Mouse (Mus musculus) frontal cortex, postnatal 36 days (tissue): ENCODE measurements around the gene Rdh16f1.
A peak's percentile ranks its signal among the peaks of the same experiment; 100 is the strongest.

Experiments used
- DNase-seq, 2 experiments: peaks; one replicate each; pipeline ENCODE4 v3.0.0; 2022; ENCODE audit warnings: low spot score in 2 of 2

Gene Rdh16f1

DNA sequence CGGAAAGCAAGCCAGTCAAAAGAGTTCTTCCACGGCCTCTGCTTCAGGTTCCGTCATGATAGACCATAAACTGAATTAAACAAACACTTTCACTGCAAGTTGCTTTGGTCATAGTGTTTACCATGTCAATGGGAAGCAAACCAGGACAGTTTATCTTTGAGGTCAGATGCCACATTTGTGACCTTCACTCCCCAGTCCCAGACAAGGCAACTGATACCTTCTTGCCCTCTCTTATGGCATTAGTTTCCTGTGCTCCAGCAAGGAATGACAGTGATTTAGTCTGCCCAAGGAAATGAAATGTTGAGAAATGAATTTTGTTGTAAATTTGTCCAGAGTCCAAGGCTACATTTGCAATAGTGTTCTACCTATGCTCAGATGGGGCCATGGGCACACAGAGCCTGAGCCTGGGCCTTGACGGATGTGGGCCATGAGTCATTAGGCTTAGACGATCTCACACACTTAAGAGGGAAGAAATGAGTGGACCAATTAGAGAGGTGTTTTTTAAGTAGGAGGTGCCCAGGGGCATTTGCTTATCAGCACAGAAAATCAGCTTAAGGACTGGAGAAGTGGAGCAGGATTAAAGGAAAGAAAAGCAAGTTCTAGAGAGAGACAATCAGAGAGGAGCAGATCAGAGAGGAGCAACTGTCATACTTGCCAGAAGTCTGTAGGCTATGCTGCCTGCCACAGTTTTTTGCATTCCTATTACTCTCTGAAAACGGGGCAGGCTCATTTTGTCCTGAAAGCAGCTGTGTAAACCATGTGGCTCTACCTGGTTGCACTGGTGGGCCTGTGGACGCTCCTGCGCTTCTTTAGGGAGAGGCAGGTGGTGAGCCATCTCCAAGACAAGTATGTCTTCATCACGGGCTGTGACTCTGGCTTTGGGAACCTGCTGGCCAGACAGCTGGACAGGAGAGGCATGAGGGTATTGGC, at the start of gene Rdh16f1, which contains the start of gene Rdh1:
Gene Rdh16f1 (plus strand): TSS at position 607 of the 930 bp plus-strand sequence.
Gene Rdh1 (plus strand): TSS at position 541 of the 930 bp plus-strand sequence.
- DNase-seq: no peak

DNA sequence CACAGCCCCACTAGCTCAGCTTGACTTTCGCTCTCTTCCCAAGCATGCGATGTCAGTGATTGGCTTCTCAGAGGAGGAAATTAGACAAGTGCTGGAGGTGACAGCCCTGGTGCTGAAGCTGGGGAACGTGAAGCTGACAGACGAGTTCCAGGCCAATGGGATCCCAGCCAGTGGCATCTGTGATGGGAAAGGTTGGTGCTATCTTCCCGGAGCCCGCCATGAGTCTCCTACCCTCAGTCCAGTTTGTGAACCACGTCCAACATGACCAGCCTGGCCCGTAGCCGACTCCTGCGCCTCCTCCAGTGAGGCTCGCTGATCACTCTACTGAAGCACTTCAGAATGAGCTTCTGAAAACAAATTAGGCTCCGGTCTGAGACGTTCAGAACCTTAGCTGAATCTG, 49.3 kb upstream of the Rdh16f1 start:
- no peak for DNase-seq

DNA sequence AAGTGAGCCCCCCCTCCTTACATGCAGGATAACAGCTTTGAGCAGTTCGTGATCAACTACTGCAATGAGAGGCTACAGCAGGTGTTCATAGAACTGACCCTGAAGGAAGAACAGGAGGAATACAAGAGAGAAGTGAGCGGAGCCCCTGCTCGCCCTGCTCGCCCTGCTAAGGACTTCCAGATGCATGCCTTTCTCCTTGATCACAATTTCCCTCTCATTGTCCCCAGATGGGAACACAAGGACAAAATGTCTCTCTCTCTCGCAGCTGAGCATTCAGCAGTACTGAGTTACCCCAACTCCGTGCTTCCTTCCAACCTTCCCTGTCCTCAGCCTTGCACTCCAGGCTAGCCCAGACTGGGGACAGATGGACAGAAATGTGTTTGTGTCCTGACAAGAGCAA, 46.9 kb upstream of the Rdh16f1 start:
- DNase-seq: no peak

DNA sequence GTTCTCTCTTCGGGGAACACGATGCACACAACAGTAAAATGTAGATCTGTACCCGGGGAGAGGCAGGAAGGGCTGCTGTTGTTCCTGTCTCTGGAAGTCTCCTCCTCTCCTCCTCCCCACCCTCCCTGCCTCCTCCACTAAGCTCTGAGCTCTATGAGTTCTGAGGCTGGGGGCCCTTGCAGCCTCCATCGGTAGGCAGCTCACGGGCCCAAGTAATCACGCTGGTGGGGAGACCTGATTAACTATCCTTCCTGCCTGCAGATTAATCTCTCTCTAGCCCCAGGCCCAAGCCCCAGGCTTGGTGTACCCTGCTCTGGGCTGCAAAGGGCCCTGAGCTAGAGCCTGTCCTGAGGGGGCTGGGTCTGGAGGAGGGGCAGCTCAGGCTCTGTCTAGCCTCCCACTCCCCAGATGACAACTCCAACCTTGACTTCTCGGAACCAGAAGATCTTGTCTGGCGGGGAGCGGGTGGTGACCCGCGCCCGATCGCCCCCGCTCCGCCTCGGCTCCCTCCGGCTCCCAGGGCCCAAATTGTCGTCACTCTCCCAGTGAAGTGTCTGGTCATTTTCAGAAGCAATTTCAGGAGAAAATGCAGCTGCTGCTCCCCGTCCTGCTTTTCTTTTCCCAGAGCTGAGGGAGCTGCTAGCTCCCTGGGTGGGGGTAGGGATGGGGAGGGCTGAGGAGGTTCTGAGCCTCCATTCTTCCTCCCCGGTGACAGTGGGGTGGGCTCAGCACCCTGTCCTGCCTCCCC, 37.7 kb upstream of the Rdh16f1 start:
- peak in 1 of 2 experiments; percentile 24 for DNase-seq

DNA sequence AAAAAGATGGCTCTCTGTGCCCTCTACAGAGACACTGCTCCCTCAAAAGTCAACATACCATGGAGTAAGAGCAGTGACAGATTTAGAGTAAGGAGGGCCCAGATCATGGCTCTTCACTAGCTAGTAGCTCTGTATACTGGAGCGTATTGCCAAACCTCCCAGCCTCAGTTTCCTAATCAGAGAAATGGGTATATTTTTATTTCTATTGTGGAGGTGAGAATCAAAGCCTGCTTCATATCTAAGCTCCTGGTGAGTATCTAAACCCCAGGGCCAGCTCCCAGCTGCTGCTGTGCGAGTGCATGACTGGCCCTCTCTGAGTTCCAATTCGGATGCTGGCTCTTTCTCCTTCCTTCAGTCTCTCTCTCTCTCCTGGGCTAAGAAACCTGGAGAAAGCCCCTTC, 35.4 kb upstream of the Rdh16f1 start, which contains the start of gene Tac2:
Gene Tac2 (plus strand): TSS at position 301 of the 400 bp plus-strand sequence.
- no peak for DNase-seq

DNA sequence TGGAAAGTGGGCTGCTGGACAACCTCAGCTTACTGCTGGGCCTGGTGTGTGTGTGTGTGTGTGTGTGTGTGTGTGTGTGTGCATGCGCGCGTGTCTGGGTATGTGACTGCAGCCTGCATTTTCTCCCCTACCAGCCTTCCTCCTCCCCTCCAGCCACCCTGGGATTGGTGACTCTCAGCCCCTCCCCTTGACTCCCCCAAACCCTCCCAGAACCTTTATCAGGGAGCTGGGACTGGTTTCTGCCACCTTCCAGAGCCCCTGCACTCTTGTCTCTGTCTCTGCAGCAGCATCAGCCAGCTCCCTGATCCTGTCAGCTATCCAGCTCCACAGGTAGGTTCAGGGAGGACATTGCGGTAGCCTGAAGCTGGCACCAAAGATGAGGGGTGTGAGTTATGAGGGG, 34.5 kb upstream of the Rdh16f1 start:
- DNase-seq: no peak

DNA sequence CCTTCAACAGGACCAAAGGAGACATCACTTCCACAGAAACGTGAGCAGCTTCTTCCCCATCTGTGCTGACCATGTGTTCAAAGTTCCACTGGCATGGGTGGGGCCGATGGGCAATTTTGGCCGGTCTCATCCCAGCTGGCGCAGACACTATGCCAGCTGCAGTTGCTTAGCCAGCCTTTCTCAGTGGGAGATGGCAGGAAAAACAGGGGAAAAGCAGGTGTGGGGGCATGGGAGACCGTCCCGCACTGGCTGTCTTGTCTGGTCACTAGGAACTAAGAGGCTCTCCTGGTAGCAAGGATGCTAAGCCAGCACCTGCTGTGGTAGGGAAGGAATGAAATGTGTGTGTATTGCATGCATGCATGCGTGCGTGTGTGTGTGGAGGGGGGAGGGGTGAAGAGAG, 31.1 kb upstream of the Rdh16f1 start:
- DNase-seq: peak in 1 of 2 experiments; percentile 34

DNA sequence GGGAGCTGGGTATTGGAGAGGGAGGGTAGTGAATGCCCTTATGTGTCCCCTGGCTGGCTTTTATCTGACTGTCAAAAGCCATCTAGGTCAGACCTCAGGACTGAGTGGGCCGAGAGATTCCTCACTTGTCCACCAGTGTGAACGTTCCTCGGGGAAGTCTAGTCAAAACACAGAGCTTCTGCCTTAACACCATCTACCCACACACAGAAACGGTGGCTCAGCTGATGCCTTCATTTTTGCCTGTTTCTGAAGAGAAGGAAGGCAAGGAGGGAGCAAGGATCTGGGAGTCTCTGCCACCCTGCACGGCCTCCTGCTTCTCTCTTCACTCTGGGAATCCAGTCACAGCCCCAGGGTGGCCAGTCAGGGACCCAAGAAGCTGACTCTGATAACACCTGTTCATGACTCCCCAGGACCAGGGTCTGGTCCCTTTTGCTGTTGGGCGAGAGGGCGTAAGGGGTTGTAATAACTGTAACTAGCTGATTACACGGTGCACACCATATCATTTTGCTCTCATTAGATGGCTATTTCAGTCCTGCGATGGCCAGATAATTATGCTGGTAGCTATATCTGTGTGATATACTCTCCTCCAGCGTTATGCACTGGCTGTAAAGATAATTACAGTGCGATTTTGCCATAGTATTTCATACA, 29.2 kb upstream of the Rdh16f1 start:
- peak; percentile 36 to 44 for DNase-seq

DNA sequence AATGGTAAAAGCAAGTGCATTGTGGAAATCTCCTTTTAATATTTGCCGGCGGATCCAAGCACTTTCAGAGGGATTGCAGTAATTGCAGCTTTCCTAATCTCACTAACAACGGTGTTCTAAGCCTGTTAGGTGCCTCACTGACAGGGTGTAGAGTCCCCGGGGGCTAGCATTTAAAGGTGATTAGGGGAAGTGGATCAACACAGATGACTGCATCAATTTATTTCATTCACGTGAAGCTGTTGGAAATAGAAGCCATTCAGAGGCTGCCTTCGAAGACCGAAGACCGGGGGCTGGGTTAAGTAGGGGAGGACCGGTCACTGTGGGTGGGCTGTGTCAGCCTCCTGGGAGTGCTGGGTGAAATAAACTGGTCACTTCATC, 28.7 kb upstream of the Rdh16f1 start:
- no peak for DNase-seq

DNA sequence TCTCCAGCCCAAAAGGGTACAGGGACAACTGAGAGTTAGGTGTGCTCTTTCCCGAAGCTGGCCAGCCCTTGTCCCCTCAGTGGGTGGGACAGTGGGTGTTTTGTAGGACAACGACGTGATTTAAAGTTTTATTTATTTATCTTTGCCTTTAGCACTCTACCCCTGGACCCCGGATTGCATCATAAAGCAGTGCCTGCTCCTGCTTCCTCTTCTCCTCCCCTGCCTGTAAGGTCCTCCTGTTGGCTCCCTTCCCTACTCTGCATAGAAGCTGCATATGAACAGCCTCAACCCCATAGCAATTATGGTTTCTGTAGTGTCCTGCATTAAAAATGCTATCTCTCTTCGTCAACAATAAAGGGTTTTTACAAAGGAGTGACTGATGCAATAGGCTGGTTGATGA, 28.2 kb upstream of the Rdh16f1 start:
- DNase-seq: no peak

DNA sequence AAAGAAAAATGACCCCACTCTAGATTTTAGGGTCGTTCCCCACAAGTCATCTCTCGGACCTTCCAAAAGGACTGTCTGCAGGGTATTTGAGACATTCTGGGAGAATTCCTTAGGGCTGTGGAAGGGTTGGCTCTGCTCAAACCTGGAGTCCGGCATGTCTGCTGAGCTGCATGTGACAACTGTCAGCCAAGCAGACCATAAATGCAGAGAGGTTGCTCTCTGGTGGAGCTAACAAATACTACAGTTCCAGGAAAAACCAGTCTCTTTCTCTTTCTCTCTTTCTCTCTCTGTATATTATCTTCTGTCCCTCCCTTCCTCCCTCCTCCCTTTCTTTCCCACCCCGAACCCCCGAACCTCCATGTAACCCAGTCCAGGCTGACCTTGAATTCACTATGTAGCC, 25.2 kb upstream of the Rdh16f1 start:
- no peak for DNase-seq

DNA sequence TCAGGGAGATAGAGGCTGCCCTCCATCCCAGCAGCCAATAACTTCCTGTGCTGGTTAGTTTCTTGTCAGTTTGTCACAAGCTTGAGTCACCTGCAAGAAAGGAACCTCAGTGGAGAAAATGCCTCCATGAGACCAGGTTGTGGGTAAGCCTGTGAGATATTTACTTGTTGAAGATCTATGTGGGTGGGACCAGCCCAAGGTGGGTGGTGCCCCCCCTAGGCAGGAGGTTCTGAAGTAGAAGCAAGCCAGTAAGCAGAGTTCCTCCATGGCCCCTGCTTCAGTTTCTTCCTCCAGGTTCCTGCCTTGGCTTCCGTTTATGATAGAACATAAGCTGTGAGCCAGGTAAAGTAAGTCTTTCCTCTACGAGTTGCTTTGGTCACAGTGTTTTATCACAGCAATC, 23.3 kb upstream of the Rdh16f1 start:
- DNase-seq: no peak

DNA sequence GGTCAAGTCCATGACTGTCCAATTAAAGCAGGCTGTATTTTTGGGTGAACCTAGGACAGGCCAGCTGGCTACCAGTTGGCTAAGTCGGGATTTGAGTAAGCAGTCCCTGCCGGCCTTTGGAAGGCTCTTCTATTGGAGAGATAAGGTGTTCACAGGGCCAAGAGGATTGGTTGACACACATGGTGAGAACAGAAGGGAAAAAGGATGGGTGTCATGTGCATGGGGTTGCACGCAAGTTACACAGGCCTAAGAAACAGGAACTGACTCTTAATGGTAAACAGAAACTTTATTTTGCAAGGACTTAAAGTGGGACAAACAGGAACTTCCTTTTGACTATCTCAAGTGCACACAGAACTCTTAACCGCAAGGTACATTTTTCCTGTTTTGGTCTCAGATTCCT, 22.7 kb upstream of the Rdh16f1 start:
- no peak for DNase-seq

DNA sequence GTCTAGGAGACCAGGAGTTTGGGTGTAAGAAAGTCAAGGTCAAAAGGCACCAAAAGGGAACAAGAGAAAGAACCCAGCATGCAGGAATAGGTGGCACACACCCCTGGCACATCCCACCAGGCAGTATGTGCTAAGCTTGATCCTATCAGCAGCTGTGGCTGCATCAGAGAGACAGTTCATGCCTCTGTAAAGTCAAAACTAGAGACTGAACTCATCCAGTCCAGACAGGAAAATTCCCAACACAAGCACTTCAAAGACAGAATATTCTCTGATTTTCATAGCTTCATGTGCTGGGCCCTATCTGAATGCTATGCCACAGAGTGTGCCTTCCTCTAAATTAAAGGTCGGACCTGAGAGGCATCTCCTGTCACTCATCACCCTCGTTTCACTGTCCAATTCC, 22.0 kb upstream of the Rdh16f1 start:
- DNase-seq: no peak

DNA sequence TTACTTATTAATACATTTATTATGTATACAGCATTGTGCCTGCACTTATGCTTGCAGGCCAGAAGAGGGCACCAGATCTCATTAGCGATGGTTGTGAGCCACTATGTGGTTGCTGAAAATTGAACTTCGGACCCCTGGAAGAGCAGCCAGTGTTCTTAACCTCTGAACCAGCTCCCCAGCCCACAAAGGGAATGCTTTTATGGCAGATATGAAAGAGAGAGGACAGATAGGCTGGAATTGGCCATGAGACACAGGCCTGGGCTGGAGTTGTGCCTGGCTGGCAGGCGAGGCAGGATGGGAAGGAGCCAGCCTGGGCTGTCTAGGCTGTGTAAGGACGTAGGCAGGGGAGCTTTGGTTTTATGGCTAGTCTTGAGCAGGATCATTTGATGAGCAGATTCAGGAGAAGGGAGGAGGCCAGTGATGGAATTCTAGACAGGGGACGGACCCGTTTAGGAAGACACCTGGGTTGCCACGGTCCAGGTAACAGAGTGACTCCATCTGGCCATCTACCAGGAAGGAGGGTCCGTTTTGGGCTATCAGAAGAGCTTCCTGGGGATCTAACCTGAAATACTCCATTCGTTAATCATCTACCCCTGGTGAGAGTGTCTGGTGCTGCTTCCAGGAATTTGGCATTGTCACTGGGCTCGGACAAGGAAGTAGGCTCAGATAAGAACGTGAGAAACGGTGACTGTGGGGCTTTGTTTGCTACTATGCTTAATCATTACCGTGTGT, 21.3 kb upstream of the Rdh16f1 start:
- no peak for DNase-seq

DNA sequence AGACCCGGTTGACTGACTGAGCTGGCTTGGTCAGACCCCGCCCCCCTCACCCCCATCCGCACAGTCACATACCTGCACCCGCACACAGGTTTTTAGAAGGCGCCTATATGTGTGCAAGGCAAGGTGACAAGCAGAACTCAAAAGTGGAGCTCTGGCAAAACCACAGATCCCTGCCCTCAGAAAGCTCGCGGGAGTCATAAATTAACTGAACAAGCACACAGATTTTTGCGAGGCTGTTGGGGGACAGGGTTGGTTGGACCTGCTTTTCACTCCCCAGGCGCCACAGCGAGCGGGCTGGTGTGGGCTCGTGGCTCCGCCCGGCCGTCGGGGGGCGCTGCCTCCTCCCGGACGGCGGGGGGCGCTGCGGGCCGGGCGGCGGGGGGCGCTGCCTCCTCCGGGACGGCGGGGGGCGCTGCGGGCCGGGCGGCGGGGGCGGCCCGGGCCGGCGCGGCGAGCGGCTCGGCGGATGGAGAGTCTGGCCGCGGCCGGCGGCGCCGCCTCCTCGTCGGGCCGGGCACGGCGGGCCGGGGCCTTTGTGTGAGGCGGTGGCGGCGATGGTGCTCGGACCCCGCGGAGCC, 20.4 kb upstream of the Rdh16f1 start, which contains the start of gene Zbtb39:
Gene Zbtb39 (plus strand): TSS at position 456 of the 578 bp plus-strand sequence.
- peak; percentile 68 for DNase-seq

DNA sequence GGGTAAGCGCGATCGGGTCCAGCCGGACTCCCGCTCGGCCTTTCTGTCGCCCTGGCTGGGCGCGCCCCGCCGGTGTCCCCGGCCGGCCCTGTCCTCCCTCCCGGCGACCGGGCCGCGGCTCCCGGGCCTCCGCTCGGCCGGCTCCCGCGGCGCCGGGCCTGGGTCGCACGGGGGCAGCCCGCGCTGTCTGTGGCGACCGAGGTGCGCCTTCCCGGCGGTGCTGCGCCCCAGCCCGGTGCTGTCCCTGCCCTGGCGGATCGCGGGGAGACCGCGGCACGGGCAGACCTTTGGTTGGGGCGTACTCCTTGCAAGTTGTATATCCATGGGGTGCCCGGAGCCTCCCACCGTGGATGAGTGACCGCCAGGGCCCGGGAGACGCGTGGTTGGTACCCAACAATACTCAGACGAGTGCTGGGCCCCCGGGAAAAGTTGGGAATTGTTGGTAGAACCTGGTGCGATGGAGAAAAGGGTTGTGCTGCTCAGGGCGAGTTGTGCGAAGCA, 19.9 kb upstream of the Rdh16f1 start:
- peak in 1 of 2 experiments; percentile 24 for DNase-seq

DNA sequence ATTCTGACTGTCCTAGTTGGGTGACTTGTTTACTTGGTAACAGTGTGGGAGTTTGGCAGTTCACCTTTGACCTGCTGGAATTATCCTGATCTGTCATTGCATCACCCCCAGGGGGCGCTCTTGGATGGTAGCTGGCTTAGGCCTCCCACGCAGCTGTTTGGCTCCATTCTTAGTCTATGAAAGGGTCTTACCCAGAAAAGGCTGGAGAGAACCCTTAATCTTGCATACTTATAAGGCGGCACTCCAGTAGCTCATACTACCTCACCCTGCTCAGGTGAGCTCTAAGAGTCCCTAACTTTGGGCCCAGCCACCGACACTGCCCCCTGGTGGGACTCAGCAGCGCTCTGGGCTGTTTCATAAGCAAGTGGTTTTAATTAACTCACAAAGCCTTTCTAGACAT, 14.9 kb upstream of the Rdh16f1 start:
- DNase-seq: no peak

DNA sequence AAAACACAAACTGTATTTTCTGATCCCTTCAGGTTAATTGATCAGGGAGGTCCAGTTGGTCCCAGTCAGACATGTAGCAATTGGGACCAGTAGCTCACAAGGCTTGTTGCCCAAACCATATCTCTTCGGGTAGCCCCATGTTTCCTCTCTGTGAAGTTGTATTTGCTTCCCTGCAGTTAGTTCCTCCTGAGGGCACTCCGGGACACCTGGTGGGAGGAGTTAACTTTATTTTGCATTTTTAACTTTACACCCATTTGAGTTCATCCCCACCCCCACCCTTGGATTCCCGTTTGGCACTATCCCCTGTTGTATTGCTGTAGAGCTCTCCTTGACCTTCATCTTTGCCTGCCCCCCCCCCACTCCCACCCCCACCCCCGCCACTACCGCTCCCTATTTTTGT, 13.7 kb upstream of the Rdh16f1 start:
- DNase-seq: no peak

DNA sequence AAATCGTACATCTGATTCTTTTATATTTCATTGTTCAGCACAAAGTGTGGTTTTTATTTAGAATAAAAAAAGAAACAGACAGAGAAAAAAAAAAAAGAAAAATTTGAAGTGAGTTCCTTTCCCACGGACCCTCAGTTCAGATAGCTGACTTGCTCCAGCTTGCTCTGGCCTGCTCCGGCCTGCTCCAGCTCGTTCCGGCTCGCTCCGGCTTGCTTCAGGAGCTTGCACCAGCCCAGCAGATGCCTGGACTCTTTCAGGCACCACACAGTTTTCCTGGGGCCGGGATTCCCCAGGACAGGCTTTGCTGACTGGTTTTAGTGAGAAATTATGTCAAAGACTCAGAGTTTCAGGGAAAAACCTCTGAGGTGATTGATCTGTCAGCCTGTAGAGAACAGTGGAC, 12.3 kb upstream of the Rdh16f1 start:
- DNase-seq: no peak
